Mouse (Mus musculus): Measurements from ENCODE around the gene Etv6. TPM values are rescaled to one million over a fixed set of nuclear protein-coding genes. Genes with fewer than 3 reads are reported as not detected.
A peak's percentile ranks its signal among the peaks of the same experiment; 100 is the strongest.
"Not testable (repeated sequence)": the region's sequence is repeated elsewhere in the genome, so short reads cannot be mapped to it uniquely, and the experiment has no call there.

Gene Etv6
- total RNA-seq (2017): 45.6 to 52.8 TPM (median 49.3 TPM) in 3 replicates

- ATAC-seq (replicated peaks; ENCODE audit: insufficient number of reproducible peaks, low FRiP score, low TSS enrichment, poor library complexity, severe bottlenecking): peak; percentile 40
Observed at GRCm38 (mm10) chr6:134035490-134036405, at the start of gene Etv6. Gene Etv6, plus strand, starts transcription at chr6:134035700.

DNA sequence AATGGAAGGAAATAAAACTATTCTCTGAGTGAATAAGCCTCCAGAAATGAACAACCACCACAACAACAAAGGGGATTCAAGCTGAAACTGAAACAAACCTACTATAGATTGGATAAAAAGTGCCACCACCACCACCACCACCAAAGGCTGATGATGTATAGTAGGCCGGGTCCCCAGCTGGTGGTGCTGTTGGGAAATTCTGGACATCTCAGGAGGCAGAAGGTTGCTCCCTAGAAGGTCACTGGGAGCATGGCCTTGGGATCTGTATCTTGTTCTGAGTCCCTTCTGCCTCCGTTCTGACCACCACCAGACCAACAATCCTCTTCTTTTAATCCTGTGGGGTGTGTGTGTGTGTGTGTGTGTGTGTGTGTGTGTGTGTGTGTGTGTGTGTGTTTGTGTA is 49.3 kb upstream of the Etv6 start:
- ATAC-seq (replicated peaks; ENCODE audit: insufficient number of reproducible peaks, low FRiP score, low TSS enrichment, poor library complexity, severe bottlenecking): no peak

- no peak for ATAC-seq (replicated peaks; ENCODE audit: insufficient number of reproducible peaks, low FRiP score, low TSS enrichment, poor library complexity, severe bottlenecking)
Observed at GRCm38 (mm10) chr6:133987068-133987591, 48.4 kb upstream of the Etv6 start.

DNA sequence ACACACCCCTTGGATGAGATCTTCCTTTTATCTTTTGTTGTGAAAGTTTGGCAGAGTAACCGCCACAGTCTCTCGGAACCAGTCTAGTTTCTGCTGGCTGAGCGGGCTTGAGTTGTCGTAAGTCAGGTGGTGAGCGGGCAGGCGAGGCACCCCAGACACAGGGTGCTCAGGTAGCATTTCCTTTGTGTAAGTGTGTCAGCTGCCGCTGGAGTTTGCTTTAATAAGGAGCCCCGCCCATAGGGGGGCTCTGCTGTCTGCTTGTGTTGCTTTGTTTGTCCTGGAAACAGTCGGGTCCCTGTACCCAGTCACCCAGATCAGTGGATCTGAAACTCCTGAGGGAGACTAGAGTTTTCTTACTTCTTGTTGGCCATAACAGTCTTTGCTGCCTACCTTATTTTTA is 47.5 kb upstream of the Etv6 start:
- ATAC-seq (replicated peaks; ENCODE audit: insufficient number of reproducible peaks, low FRiP score, low TSS enrichment, poor library complexity, severe bottlenecking): no peak

- ATAC-seq (replicated peaks; ENCODE audit: insufficient number of reproducible peaks, low FRiP score, low TSS enrichment, poor library complexity, severe bottlenecking): no peak
Observed at GRCm38 (mm10) chr6:133997461-133997860, 38.0 kb upstream of the Etv6 start.

DNA sequence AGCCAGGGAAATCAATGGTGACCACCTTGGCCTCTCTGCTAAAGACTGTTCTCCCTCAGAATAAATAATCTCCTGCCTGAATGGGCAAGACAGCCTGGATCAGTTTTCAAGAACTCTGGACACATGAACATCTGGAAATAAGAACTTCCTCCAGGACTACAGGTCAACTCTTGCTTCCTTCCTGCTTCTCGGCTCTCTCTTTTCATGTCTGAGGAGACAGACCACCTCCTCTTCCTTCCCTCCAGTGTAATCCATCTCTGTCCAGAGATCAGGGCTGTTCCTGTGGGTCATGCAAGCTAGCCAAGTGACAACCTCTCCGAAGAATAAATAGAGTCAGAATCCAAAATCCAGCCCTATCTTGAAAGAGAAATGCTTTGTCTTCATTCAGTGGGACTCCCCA is 37.6 kb upstream of the Etv6 start:
- no peak for ATAC-seq (replicated peaks; ENCODE audit: insufficient number of reproducible peaks, low FRiP score, low TSS enrichment, poor library complexity, severe bottlenecking)

DNA sequence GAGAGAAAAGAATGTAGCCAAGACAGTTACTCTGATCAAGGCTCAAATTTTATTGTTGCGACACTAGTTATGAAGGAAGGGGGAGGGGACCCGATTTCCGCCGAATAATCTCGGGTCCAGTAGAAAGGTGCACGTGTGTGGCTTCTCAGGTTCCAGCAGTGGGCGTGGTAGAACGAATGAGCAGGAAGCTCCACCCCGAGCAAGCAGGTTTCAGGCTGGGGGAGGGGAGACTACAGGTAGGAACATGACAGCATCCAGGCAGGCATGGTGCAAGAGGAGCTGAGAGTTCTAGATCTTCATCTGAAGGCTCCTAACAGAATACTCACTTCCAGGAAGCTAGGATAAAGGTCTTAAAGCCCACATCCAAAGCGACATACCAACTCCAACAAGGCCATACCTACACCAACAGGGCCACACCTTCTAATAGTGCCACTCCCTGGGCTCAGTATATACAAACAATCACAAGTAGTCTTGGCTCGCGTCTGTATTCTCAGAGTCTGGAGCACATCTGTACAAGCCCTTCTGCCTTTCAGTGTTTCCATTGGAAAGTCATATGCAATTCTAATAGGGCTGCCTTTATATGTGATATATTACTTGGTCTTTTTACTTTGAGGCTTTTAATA is 20.9 kb upstream of the Etv6 start:
- not testable (repeated sequence) for ATAC-seq (replicated peaks; ENCODE audit: insufficient number of reproducible peaks, low FRiP score, low TSS enrichment, poor library complexity, severe bottlenecking)

- no peak for ATAC-seq (replicated peaks; ENCODE audit: insufficient number of reproducible peaks, low FRiP score, low TSS enrichment, poor library complexity, severe bottlenecking)
Observed at GRCm38 (mm10) chr6:134018807-134019206, 16.7 kb upstream of the Etv6 start.

DNA sequence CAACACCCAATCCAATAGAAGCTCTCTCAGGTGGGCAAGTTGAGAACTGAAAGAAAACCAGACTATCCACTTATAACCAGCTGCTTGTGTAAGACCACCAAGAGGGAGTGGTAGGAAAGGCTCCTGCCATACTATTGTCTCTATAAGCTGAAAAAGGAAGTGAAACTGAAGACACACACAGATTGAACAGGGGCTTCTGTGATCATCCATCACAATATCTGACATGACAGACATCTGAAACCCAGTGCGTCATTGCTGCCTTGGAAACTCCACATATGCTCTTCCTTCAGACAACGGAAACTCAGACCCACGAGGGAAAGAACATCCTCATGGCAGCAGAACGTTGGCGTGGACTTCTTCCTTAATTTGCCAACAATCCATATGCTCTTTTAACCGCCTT is 14.7 kb upstream of the Etv6 start:
- ATAC-seq (replicated peaks; ENCODE audit: insufficient number of reproducible peaks, low FRiP score, low TSS enrichment, poor library complexity, severe bottlenecking): peak; percentile 61

DNA sequence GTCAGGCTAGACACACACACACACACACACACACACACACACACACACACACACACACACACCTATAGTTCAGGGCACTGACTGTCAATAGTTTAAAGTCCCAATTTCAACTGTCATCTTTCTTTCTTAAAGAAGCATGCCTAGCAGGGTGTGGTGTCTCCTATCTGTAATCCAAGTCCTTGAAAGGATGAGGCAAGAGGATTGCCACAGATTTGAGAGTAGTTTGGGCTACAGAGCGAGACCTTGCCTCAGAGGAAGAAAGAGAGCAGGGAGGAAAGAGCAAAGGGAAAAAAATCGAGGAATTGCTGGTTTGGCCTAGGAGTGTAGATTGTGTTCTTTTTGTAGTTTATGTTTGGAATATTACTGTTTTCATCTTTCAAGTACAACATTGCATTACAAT is 9.2 kb upstream of the Etv6 start:
- no peak for ATAC-seq (replicated peaks; ENCODE audit: insufficient number of reproducible peaks, low FRiP score, low TSS enrichment, poor library complexity, severe bottlenecking)

GRCm38 (mm10) chr6:134027022-134027421 is 8.5 kb upstream of the Etv6 start:
- ATAC-seq (replicated peaks; ENCODE audit: insufficient number of reproducible peaks, low FRiP score, low TSS enrichment, poor library complexity, severe bottlenecking): 0 out of 2 replicates have a peak, but pooled peaks have one; percentile 18

DNA sequence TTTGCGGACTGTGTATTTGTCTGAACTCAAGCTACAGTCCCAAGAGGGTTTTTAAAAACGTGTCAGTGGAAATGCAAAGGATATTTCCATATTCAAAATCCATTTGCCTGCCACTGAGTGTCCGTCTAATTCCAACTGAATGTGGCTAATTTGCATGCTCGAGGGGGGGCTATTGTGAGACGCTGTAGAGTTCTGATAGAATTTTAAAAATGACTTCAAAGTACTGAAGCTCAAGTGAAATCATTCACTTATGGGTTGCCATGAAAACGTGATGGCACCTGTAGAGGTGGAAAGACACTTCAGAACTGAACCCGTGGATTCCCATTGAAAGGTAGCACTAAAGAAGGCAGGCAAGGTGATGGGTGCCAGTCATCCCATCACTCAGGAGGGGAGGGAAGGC is 3.0 kb upstream of the Etv6 start:
- ATAC-seq (replicated peaks; ENCODE audit: insufficient number of reproducible peaks, low FRiP score, low TSS enrichment, poor library complexity, severe bottlenecking): no peak

GRCm38 (mm10) chr6:134034436-134034835 is 1.1 kb upstream of the Etv6 start:
- no peak for ATAC-seq (replicated peaks; ENCODE audit: insufficient number of reproducible peaks, low FRiP score, low TSS enrichment, poor library complexity, severe bottlenecking)

DNA sequence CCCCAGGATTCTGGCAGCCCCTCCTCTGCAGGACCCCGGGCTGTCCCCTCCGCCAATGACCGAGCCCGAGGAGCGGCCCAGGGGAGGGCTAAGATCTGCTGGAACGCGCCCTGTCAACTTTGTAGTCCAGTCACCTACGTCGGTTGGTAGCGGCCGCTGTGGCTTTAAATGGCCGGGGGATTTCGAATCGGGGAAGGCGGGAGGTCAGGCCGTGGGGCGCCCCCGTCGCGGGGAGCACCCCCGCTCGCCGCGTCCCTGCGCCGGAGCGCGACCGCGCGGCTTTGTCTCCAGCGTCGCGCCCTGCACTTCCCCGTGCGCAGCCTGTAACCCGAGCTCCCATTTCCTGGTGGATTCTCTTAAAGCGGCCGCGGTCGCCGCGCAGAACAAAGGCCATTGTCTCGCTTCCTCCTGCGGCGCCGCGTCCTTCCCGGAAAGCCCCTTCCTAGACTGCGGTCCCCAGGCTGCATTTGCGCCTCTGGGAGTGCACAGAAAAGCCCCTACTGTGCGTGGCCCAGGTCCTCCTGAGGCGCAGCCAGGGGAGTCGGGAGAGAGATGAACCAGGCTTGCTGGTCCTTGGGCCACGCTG is 503 bp upstream of the Etv6 start:
- ATAC-seq (replicated peaks; ENCODE audit: insufficient number of reproducible peaks, low FRiP score, low TSS enrichment, poor library complexity, severe bottlenecking): peak; percentile 44

DNA sequence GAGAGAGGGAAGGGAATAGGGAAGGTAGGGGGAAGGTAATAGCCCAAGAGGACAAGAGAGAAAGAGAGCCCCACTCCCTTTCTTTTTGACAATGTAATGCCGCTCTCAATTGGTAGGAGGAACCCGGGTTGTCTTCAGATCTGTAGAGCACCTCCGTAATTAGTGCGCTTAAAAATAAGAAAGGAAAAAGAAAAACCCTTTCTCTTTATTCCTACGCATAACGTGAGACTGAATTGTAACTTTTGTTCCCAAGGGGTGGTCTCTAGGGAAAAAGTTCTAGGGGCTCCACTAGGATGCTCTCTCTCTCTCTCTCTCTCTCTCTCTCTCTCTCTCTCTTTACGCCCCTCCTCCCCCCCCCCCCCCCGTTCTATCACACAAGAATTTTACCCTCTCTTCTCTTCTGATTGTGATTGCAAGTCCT is 1.0 kb downstream of the Etv6 start:
- ATAC-seq (replicated peaks; ENCODE audit: insufficient number of reproducible peaks, low FRiP score, low TSS enrichment, poor library complexity, severe bottlenecking): no peak

- no peak for ATAC-seq (replicated peaks; ENCODE audit: insufficient number of reproducible peaks, low FRiP score, low TSS enrichment, poor library complexity, severe bottlenecking)
Observed at GRCm38 (mm10) chr6:134036951-134037431, 1.5 kb downstream of the Etv6 start.

DNA sequence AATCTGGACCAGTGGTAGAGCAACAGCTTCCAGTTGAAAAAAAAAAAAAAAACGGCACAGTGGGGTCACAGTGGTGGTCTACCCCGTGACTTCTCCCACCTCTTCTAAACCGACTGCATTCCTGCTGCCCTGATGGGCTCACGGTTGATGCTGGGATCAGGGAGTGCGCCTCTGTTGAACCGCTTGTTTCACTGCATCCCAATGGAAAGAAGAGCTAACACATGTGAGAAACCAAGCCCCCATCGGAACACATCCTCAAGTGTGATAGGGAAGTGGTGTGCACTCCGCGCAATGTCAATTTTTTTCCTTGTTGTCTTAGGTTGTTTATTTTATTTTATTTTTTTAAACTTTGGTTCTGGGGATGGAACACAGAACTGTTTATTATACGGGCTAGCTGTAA is 2.5 kb downstream of the Etv6 start:
- no peak for ATAC-seq (replicated peaks; ENCODE audit: insufficient number of reproducible peaks, low FRiP score, low TSS enrichment, poor library complexity, severe bottlenecking)

DNA sequence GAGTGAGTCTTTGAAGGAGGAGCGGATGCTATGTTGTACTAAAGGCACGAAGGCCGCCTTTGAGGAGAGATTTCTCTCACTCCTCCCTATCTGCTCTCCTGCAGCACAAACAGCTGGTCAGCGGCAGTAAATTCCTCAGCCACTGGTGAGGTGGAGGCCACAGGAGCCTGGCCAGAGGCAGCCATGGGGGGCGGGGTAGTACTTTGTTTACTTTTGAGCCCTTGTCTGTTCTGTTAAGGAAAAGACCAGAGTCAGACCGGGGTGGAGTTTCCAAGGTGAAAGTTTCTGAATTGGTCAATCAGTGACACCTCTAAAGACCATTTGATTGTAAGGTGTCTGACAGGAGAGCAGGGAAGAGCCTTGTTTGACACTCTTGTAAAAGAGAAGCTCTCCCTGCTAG is 3.4 kb downstream of the Etv6 start:
- ATAC-seq (replicated peaks; ENCODE audit: insufficient number of reproducible peaks, low FRiP score, low TSS enrichment, poor library complexity, severe bottlenecking): no peak

- no peak for ATAC-seq (replicated peaks; ENCODE audit: insufficient number of reproducible peaks, low FRiP score, low TSS enrichment, poor library complexity, severe bottlenecking)
Observed at GRCm38 (mm10) chr6:134039351-134039750, 3.9 kb downstream of the Etv6 start.
